Mouse (Mus musculus): Measurements from ENCODE around the gene Cst6. TPM values are rescaled to one million over a fixed set of nuclear protein-coding genes. Genes with fewer than 3 reads are reported as not detected.

Gene Cst6
- polyA plus RNA-seq, 1 experiment from 2014 or later: 632 TPM

GRCm38 (mm10) chr19:5374177-5374576 lies 24.8 kb upstream of the Cst6 start:
- Histone ChIP-seq H3K4me1 (replicated peaks; ENCODE audit: control insufficient read depth, insufficient read depth, low read length) (no peaks in the 10 kb centered on the region; the same call in 1 of the 2 replicates), H3K9ac (ENCODE audit: low read depth, low read length) (0 out of 2 replicates have a peak overlapping the region, but pooled peaks have one; percentile 31), H3K27me3 (replicated peaks; ENCODE audit: control insufficient read depth, insufficient read depth, low read length) (no peaks in the 10 kb centered on the region), H3K4me2 (replicated peaks; ENCODE audit: low read depth) (no peak overlapping the region), H3K4me3 (ENCODE audit: low read depth, low read length) (no peak overlapping the region), H3K9me3 (ENCODE audit: control insufficient read depth) (no peaks in the 10 kb centered on the region), H3K36me3 (ENCODE audit: control insufficient read depth, insufficient read depth) (peaks cover 44% of the 10 kb centered on the region), H3K27ac (ENCODE audit: low read depth, low read length) (peak overlapping the region; percentile 95)
- TF ChIP-seq CTCF (IDR thresholded peaks at IDR 0.05; ENCODE audit: low read depth): no peak
- 51% methylated on average over 4 of the region's 4 CpGs for WGBS
- peak; percentile 89 for ATAC-seq

GRCm38 (mm10) chr19:5372724-5373123 lies 23.4 kb upstream of the Cst6 start:
- peaks cover 44% of the 10 kb centered on the region for H3K36me3 ChIP-seq (ENCODE audit: control insufficient read depth, insufficient read depth)
- TF ChIP-seq CTCF (IDR thresholded peaks at IDR 0.05; ENCODE audit: low read depth): no peak
- H3K9me3 ChIP-seq (ENCODE audit: control insufficient read depth): no peaks in the 10 kb centered on the region
- H3K9ac ChIP-seq (ENCODE audit: low read depth, low read length): no peak overlapping the region
- H3K27ac ChIP-seq (ENCODE audit: low read depth, low read length): no peak overlapping the region
- no peak for ATAC-seq
- no peak overlapping the region for H3K4me3 ChIP-seq (ENCODE audit: low read depth, low read length)
- no peak overlapping the region for H3K4me2 ChIP-seq (replicated peaks; ENCODE audit: low read depth)
- no peaks in the 10 kb centered on the region for H3K27me3 ChIP-seq (replicated peaks; ENCODE audit: control insufficient read depth, insufficient read depth, low read length)
- H3K4me1 ChIP-seq (replicated peaks; ENCODE audit: control insufficient read depth, insufficient read depth, low read length): peaks cover 4% of the 10 kb centered on the region; the same call in 1 of the 2 replicates
- 94% methylated on average over 7 of the region's 7 CpGs for WGBS

- peaks cover 4% of the 10 kb centered on the region; the same call in 1 of the 2 replicates for H3K4me1 ChIP-seq (replicated peaks; ENCODE audit: control insufficient read depth, insufficient read depth, low read length)
- peaks cover 43% of the 10 kb centered on the region for H3K36me3 ChIP-seq (ENCODE audit: control insufficient read depth, insufficient read depth)
- H3K27me3 ChIP-seq (replicated peaks; ENCODE audit: control insufficient read depth, insufficient read depth, low read length): no peaks in the 10 kb centered on the region
- WGBS: 88% methylated on average over 3 of the region's 3 CpGs
- no peak overlapping the region for H3K4me3 ChIP-seq (ENCODE audit: low read depth, low read length)
- ATAC-seq: no peak
- no peaks in the 10 kb centered on the region for H3K9me3 ChIP-seq (ENCODE audit: control insufficient read depth)
- H3K9ac ChIP-seq (ENCODE audit: low read depth, low read length): no peak overlapping the region
- no peak overlapping the region for H3K27ac ChIP-seq (ENCODE audit: low read depth, low read length)
- H3K4me2 ChIP-seq (replicated peaks; ENCODE audit: low read depth): no peak overlapping the region
- peak; percentile 66 for TF ChIP-seq CTCF (IDR thresholded peaks at IDR 0.05; ENCODE audit: low read depth)
These were observed 21.6 kb upstream of the Cst6 start for GRCm38 (mm10) chr19:5370932-5371331.

GRCm38 (mm10) chr19:5367455-5367854 lies 18.1 kb upstream of the Cst6 start:
- H3K4me1 ChIP-seq (replicated peaks; ENCODE audit: control insufficient read depth, insufficient read depth, low read length): peaks cover 6% of the 10 kb centered on the region; the same call in 1 of the 2 replicates
- H3K36me3 ChIP-seq (ENCODE audit: control insufficient read depth, insufficient read depth): peaks cover 50% of the 10 kb centered on the region
- TF ChIP-seq CTCF (IDR thresholded peaks at IDR 0.05; ENCODE audit: low read depth): peak; percentile 67
- peak overlapping the region; percentile 97 for H3K27ac ChIP-seq (ENCODE audit: low read depth, low read length)
- H3K9ac ChIP-seq (ENCODE audit: low read depth, low read length): peak overlapping the region; percentile 84
- 6% methylated on average over 11 of the region's 11 CpGs for WGBS
- H3K9me3 ChIP-seq (ENCODE audit: control insufficient read depth): no peaks in the 10 kb centered on the region
- ATAC-seq: no peak
- peak overlapping the region; percentile 89 for H3K4me2 ChIP-seq (replicated peaks; ENCODE audit: low read depth)
- peak overlapping the region; percentile 95 for H3K4me3 ChIP-seq (ENCODE audit: low read depth, low read length)
- no peaks in the 10 kb centered on the region for H3K27me3 ChIP-seq (replicated peaks; ENCODE audit: control insufficient read depth, insufficient read depth, low read length)

- H3K27me3 ChIP-seq (replicated peaks; ENCODE audit: control insufficient read depth, insufficient read depth, low read length): no peaks in the 10 kb centered on the region
- H3K4me2 ChIP-seq (replicated peaks; ENCODE audit: low read depth): peak within 1 kb of the TSS; percentile 89
- peak; percentile 2; the same call in 1 of the 2 replicates for ATAC-seq
- H3K27ac ChIP-seq (ENCODE audit: low read depth, low read length): peak within 1 kb of the TSS; percentile 97
- 0% methylated on average over 33 of the region's 33 CpGs for WGBS
- H3K9ac ChIP-seq (ENCODE audit: low read depth, low read length): peak within 1 kb of the TSS; percentile 84
- peaks cover 46% of the 10 kb centered on the region for H3K36me3 ChIP-seq (ENCODE audit: control insufficient read depth, insufficient read depth)
- no peaks in the 10 kb centered on the region for H3K9me3 ChIP-seq (ENCODE audit: control insufficient read depth)
- peaks cover 6% of the 10 kb centered on the region; the same call in 1 of the 2 replicates for H3K4me1 ChIP-seq (replicated peaks; ENCODE audit: control insufficient read depth, insufficient read depth, low read length)
- TF ChIP-seq CTCF (IDR thresholded peaks at IDR 0.05; ENCODE audit: low read depth): no peak
- H3K4me3 ChIP-seq (ENCODE audit: low read depth, low read length): peak within 1 kb of the TSS; percentile 95
These were observed 17.6 kb upstream of the Cst6 start, which contains the start of gene Banf1 for GRCm38 (mm10) chr19:5367053-5367359. TSS of gene Banf1 (minus strand) at chr19:5367168.

- Histone ChIP-seq H3K27ac (ENCODE audit: low read depth, low read length) (peak within 1 kb of the TSS; percentile 97), H3K4me2 (replicated peaks; ENCODE audit: low read depth) (peak within 1 kb of the TSS; percentile 89), H3K9me3 (ENCODE audit: control insufficient read depth) (no peaks in the 10 kb centered on the region), H3K9ac (ENCODE audit: low read depth, low read length) (peak within 1 kb of the TSS; percentile 84), H3K36me3 (ENCODE audit: control insufficient read depth, insufficient read depth) (peaks cover 42% of the 10 kb centered on the region), H3K4me1 (replicated peaks; ENCODE audit: control insufficient read depth, insufficient read depth, low read length) (peaks cover 6% of the 10 kb centered on the region; the same call in 1 of the 2 replicates), H3K27me3 (replicated peaks; ENCODE audit: control insufficient read depth, insufficient read depth, low read length) (no peaks in the 10 kb centered on the region), H3K4me3 (ENCODE audit: low read depth, low read length) (peak within 1 kb of the TSS; percentile 95)
- ATAC-seq: peak; percentile 92
- under 1% methylated on average over 85 of the region's 92 CpGs for WGBS
- TF ChIP-seq CTCF (IDR thresholded peaks at IDR 0.05; ENCODE audit: low read depth): peak; percentile 52
These were observed 17.0 kb upstream of the Cst6 start, which contains the start of gene Eif1ad for GRCm38 (mm10) chr19:5366175-5367052. TSS of gene Eif1ad (plus strand) at chr19:5366741.
